Mouse (Mus musculus) sigmoid colon, adult 10 weeks (tissue): ENCODE results near the gene Rlf. TPM values are rescaled to one million over a fixed set of nuclear protein-coding genes. Genes with fewer than 3 reads are reported as not detected.

ENCODE experiments used
- polyA plus RNA-seq: library from polyadenylated mRNA; stranded (reverse); fragments of 350-450 nt; fragmentation: Illumina TruSeq; extraction: RNeasy Lipid Tissue Mini Kit (QIAGEN cat#74804); gene quantifications from one replicate; pipeline ENCODE4 v1.2.3, GENCODE M21; 2014; ENCODE audit warnings: low read depth, low replicate concordance

Rlf gene
- 38.8 TPM for polyA plus RNA-seq

GRCm38 (mm10) chr4:121214793-121215304 is at the start of gene Rlf:
Gene Rlf (minus strand): TSS chr4:121215084.

GRCm38 (mm10) chr4:121109126-121109525 is 105.8 kb downstream of the Rlf start, which contains the start of gene Tmco2:
Gene Tmco2 (minus strand): TSS chr4:121109226.

DNA sequence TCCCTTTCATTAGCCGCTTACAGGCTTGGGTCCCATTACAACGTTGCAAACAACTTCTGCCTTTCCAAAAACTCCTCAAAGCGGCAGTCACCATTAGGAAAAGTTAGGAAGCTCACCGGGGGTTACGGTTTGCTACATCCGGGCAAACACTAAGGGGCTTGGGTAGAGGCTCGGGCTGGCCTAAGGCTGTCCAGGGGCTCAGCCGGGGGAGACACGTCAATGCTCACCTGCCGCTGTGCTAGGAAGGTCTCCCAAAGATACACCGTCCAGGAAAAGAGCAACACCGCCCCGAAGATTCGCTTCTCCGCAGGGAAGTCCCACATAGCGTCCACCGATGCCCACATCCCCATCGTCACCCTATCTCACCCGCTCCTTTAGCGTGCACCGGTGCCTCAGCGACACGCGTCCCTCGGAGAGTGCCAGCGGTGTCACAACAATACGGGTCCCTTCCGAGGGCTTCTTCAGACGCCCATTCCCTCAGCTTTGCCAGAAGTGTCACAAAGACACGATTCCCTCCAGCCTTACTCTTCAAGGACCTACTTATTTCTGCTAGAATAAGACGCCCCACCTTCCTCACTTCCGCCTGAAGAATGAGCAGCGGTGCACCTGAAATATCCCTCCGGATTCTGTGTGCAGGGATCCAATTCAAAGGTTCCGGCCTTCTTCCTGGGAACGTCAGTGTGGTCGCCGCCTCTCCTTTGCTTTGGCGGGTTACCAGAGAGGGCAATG is 117.1 kb downstream of the Rlf start, which contains the start of gene Zmpste24:
Gene Zmpste24 (minus strand): TSS at position 592 of the 729 bp plus-strand sequence.

Other genes with a start within 250 kb of the Rlf start
- gene Smap2, start 197.8 kb downstream of the Rlf start, polyA plus RNA-seq, result 23.7 TPM
- not detected for gene Col9a2, start 175.7 kb downstream of the Rlf start, polyA plus RNA-seq
- 113 TPM for gene Zmpste24, start 116.8 kb downstream of the Rlf start, polyA plus RNA-seq
- gene Tmco2, start 105.9 kb downstream of the Rlf start, polyA plus RNA-seq, result not detected
- 0.38 TPM for gene Gm12888, start 109.8 kb upstream of the Rlf start, polyA plus RNA-seq
- not detected for gene Gm12886, start 208.0 kb upstream of the Rlf start, polyA plus RNA-seq